Mouse (Mus musculus): ENCODE measurements around the gene Irak2. TPM values are rescaled to one million over a fixed set of nuclear protein-coding genes. Genes with fewer than 3 reads are reported as not detected.

The Irak2 gene
- total and polyA plus RNA-seq, 3 experiments = 30.0 to 39.5 (median 32.5) TPM

- TF ChIP-seq MAZ (IDR thresholded peaks at IDR 0.05; ENCODE audit: low read depth, low read length) = no peak
These were observed 24.9 kb downstream of the Irak2 start (continued) for GRCm38 (mm10) chr6:113662964-113663700.

DNA sequence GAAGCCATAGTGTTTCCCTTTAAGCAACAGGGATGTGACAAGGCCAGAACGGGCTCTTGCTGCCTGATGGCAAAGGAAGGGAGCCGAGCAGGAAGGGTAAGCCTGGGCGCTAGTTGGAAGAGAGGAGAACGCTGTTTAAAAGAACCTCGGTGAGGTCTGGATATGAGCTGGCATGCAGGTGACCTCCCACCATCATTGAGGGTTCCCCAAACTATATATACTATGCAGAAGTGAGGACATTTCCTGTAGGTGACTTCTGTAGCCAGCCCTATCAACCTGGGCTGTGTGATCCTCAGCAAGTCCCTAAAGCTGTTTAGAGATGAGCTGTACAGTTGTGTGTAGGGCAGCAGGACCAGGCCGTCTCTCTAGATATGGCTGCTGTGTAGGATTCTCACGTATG, 26.0 kb downstream of the Irak2 start:
- in situ Hi-C loops (cut with MboI; ENCODE audit: low pct_ligation_motif_present, low pct_unique_long_range_greater_than_20kb, low sequenced_read_pairs) = no loop called here

GRCm38 (mm10) chr6:113667611-113668122, 29.4 kb downstream of the Irak2 start:
- peak overlapping the region; percentile 79 for H3K27ac ChIP-seq (ENCODE audit: insufficient read depth, low read depth)
- H3K9ac ChIP-seq (ENCODE audit: insufficient read depth, low read depth) = 0 out of 2 replicates have a peak overlapping the region, but pooled peaks have one; percentile 23
- in situ Hi-C loops (cut with MboI; ENCODE audit: low pct_ligation_motif_present, low pct_unique_long_range_greater_than_20kb, low sequenced_read_pairs) (no loop called here), dilution Hi-C loops (cut with MboI; ENCODE audit: extremely low pct_ligation_motif_present, extremely low pct_unique_long_range_greater_than_20kb, low sequenced_read_pairs) (no loop called here)
- 0 out of 2 replicates have a peak overlapping the region, but pooled peaks have one; percentile 49 for H3K4me2 ChIP-seq (ENCODE audit: insufficient read depth, low read depth, poor library complexity, severe bottlenecking)
- H3K4me1 ChIP-seq (ENCODE audit: control insufficient read depth in 1 of 2, insufficient read depth in 2 of 2) = peaks cover 45 to 72% of the 10 kb centered on the region in 2 experiments
- peaks cover 29 to 55% of the 10 kb centered on the region in 2 experiments for H3K36me3 ChIP-seq (replicated peaks in 1 of 2; ENCODE audit: control insufficient read depth in 1 of 2, insufficient read depth in 1 of 2, low read length in 1 of 2)
- H3K79me2 ChIP-seq (replicated peaks; ENCODE audit: control insufficient read depth, extremely low read depth, insufficient read depth, poor library complexity, severe bottlenecking) = peaks cover 53% of the 10 kb centered on the region
- peaks cover 13% of the 10 kb centered on the region for H3K9me3 ChIP-seq (replicated peaks; ENCODE audit: low read length)
- no peaks in the 10 kb centered on the region for H3K27me3 ChIP-seq (replicated peaks)
- no peak for TF ChIP-seq RAD21 (IDR thresholded peaks at IDR 0.05; ENCODE audit: low read depth, low read length)
- no peak for TF ChIP-seq TCF12 (IDR thresholded peaks at IDR 0.05; ENCODE audit: low read depth, low read length)
- no peak for TF ChIP-seq CHD2 (IDR thresholded peaks at IDR 0.05; ENCODE audit: low read length)
- no peak for TF ChIP-seq NRF1 (IDR thresholded peaks at IDR 0.05; ENCODE audit: low read depth, low read length)
- no peak for TF ChIP-seq POLR2A (IDR thresholded peaks at IDR 0.05; ENCODE audit: low read depth, low read length)
- no peak for TF ChIP-seq ZMIZ1 (IDR thresholded peaks at IDR 0.05; ENCODE audit: low read depth, low read length)
- no peak for TF ChIP-seq RCOR1 (conservative IDR thresholded peaks at IDR 0.05; ENCODE audit: low read depth, low read length)
- TF ChIP-seq E2F4 (IDR thresholded peaks at IDR 0.05; ENCODE audit: insufficient replicate concordance, low read depth, low read length) = no peak
- TF ChIP-seq MEF2A (IDR thresholded peaks at IDR 0.05; ENCODE audit: borderline replicate concordance, low read depth, low read length) = no peak
- TF ChIP-seq UBTF (IDR thresholded peaks at IDR 0.05; ENCODE audit: low read depth, low read length) = no peak
- TF ChIP-seq BHLHE40 (IDR thresholded peaks at IDR 0.05; ENCODE audit: low read depth, low read length) = no peak
- TF ChIP-seq MAFK (IDR thresholded peaks at IDR 0.05; ENCODE audit: insufficient replicate concordance, low read length) = no peak
- TF ChIP-seq SMC3 (IDR thresholded peaks at IDR 0.05; ENCODE audit: low read depth, low read length) = no peak
- no peak for TF ChIP-seq SIN3A (IDR thresholded peaks at IDR 0.05; ENCODE audit: low read length)
- TF ChIP-seq CHD1 (IDR thresholded peaks at IDR 0.05; ENCODE audit: low read depth, low read length) = no peak
- no peak overlapping the region for H3K4me3 ChIP-seq (replicated peaks in 1 of 3; ENCODE audit: low read depth in 2 of 3, low read length in 2 of 3, poor library complexity in 1 of 3)
- no peak for DNase-seq (ENCODE audit: extremely low read depth)

More for the DNA sequence above, 26.0 kb downstream of the Irak2 start:
- peak; percentile 58 for DNase-seq (ENCODE audit: extremely low read depth)
- TF ChIP-seq EP300 (IDR thresholded peaks at IDR 0.05; ENCODE audit: low read length) = peak; percentile 80
- TF ChIP-seq JUN (IDR thresholded peaks at IDR 0.05; ENCODE audit: insufficient read depth, low read depth, low read length) = peak; percentile 50; the same call in 1 of the 2 replicates
- peak; percentile 38; the same call in 1 of the 2 replicates for TF ChIP-seq MAX (IDR thresholded peaks at IDR 0.05; ENCODE audit: low read length)
- TF ChIP-seq USF1 (IDR thresholded peaks at IDR 0.05; ENCODE audit: low read depth, low read length) = no peak
- peak; percentile 95 for TF ChIP-seq ETS1 (conservative IDR thresholded peaks at IDR 0.05; ENCODE audit: low read depth, low read length)
- no peak for TF ChIP-seq CTCF (conservative IDR thresholded peaks at IDR 0.05 in 1 of 2, IDR thresholded peaks at IDR 0.05 in 1 of 2; ENCODE audit: low read depth in 2 of 2, low read length in 2 of 2)
- peak; percentile 60; the same call in 1 of the 2 replicates for TF ChIP-seq JUND (conservative IDR thresholded peaks at IDR 0.05; ENCODE audit: low read depth, low read length)
- TF ChIP-seq BHLHE40 (IDR thresholded peaks at IDR 0.05; ENCODE audit: low read depth, low read length) = peak; percentile 94
- peak; percentile 25; the same call in 1 of the 2 replicates for TF ChIP-seq HCFC1 (IDR thresholded peaks at IDR 0.05; ENCODE audit: low read depth, low read length)
- TF ChIP-seq ZMIZ1 (IDR thresholded peaks at IDR 0.05; ENCODE audit: low read depth, low read length) = no peak
- TF ChIP-seq MEF2A (IDR thresholded peaks at IDR 0.05; ENCODE audit: borderline replicate concordance, low read depth, low read length) = peak; percentile 91
- peak; percentile 73 for TF ChIP-seq TCF12 (IDR thresholded peaks at IDR 0.05; ENCODE audit: low read depth, low read length)
- TF ChIP-seq CHD2 (IDR thresholded peaks at IDR 0.05; ENCODE audit: low read length) = 0 out of 2 replicates have a peak, but pooled peaks have one; percentile 20
- no peak for TF ChIP-seq SIN3A (IDR thresholded peaks at IDR 0.05; ENCODE audit: low read length)
- TF ChIP-seq IRF4 (IDR thresholded peaks at IDR 0.05; ENCODE audit: low read depth, low read length) = peak; percentile 92
- H3K79me2 ChIP-seq (replicated peaks; ENCODE audit: control insufficient read depth, extremely low read depth, insufficient read depth, poor library complexity, severe bottlenecking) = peaks cover 32% of the 10 kb centered on the region
- H3K9me3 ChIP-seq (replicated peaks; ENCODE audit: low read length) = peaks cover 5% of the 10 kb centered on the region
- H3K4me1 ChIP-seq (ENCODE audit: control insufficient read depth in 1 of 2, insufficient read depth in 2 of 2) = peaks cover 49 to 75% of the 10 kb centered on the region in 2 experiments
- H3K27me3 ChIP-seq (replicated peaks) = no peaks in the 10 kb centered on the region
- H3K27ac ChIP-seq (ENCODE audit: insufficient read depth, low read depth) = peak overlapping the region; percentile 48
- H3K4me2 ChIP-seq (ENCODE audit: insufficient read depth, low read depth, poor library complexity, severe bottlenecking) = peak overlapping the region; percentile 31
- H3K9ac ChIP-seq (ENCODE audit: insufficient read depth, low read depth) = peak overlapping the region; percentile 30; the same call in 1 of the 2 replicates
- no peak overlapping the region for H3K4me3 ChIP-seq (replicated peaks in 1 of 3; ENCODE audit: low read depth in 2 of 3, low read length in 2 of 3, poor library complexity in 1 of 3)
- dilution Hi-C loops (cut with MboI; ENCODE audit: extremely low pct_ligation_motif_present, extremely low pct_unique_long_range_greater_than_20kb, low sequenced_read_pairs) = no loop called here
- H3K36me3 ChIP-seq (replicated peaks in 1 of 2; ENCODE audit: control insufficient read depth in 1 of 2, insufficient read depth in 1 of 2, low read length in 1 of 2) = peaks cover 22 to 42% of the 10 kb centered on the region in 2 experiments
